Mouse (Mus musculus): ENCODE measurements around the gene Gm17949. TPM values are rescaled to one million over a fixed set of nuclear protein-coding genes. Genes with fewer than 3 reads are reported as not detected.
A peak's percentile ranks its signal among the peaks of the same experiment; 100 is the strongest.

The Gm17949 gene
- polyA plus RNA-seq, 1 experiment from 2014 or later, result 0.24 TPM

DNA sequence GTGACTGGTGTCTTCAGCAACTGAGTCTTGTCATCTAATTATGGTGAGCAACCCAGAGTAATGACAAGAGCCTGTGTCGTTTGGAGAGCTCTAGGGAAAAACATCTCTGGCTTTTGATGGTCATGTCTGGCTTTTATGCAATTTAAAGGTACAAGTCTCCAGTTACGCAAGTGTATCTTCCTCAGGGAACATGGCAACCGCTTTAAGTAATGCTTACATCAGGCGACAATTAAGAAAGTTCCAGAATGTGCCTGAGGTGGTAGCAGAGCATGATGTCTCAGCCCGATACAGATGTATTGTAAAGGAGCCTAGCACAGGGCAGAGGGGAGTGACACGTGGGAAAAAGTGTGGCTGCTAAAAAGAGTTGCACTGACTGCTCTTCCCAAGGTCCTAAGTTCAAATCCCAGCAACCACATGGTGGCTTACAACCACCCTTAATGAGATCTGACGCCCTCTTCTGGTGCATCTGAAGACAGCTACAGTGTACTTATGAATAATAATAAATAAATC lies 22.3 kb upstream of the Gm17949 start:
- peaks cover 5% of the 10 kb centered on the region; the same call in 1 of the 2 replicates for H3K4me1 ChIP-seq (ENCODE audit: control insufficient read depth, insufficient read depth, low read length)
- no peaks in the 10 kb centered on the region for H3K27me3 ChIP-seq (ENCODE audit: control insufficient read depth, insufficient read depth, low read length)
- peaks cover 19% of the 10 kb centered on the region for H3K36me3 ChIP-seq (ENCODE audit: control insufficient read depth, insufficient read depth, low read length)
- H3K27ac ChIP-seq (ENCODE audit: low read depth, low read length), result no peak overlapping the region; the same call in 1 of the 2 replicates
- H3K4me3 ChIP-seq (ENCODE audit: low read length), result peak overlapping the region; percentile 83
- 72% methylated on average over 7 of the region's 7 CpGs for WGBS
- no peak for ATAC-seq (ENCODE audit: low FRiP score, low TSS enrichment)
- peak overlapping the region; percentile 76; the same call in 1 of the 2 replicates for H3K9ac ChIP-seq (ENCODE audit: low read depth, low read length)
- H3K9me3 ChIP-seq (ENCODE audit: control insufficient read depth, low read length), result no peaks in the 10 kb centered on the region
- H3K4me2 ChIP-seq (replicated peaks; ENCODE audit: low read depth, low read length), result peak overlapping the region; percentile 74

GRCm38 (mm10) chr17:56989467-56990114 lies 21.7 kb upstream of the Gm17949 start:
- H3K27ac ChIP-seq (ENCODE audit: low read depth, low read length), result peak overlapping the region; percentile 71; the same call in 1 of the 2 replicates
- H3K36me3 ChIP-seq (ENCODE audit: control insufficient read depth, insufficient read depth, low read length), result peaks cover 25% of the 10 kb centered on the region
- H3K9me3 ChIP-seq (ENCODE audit: control insufficient read depth, low read length), result no peaks in the 10 kb centered on the region
- peak overlapping the region; percentile 74 for H3K4me2 ChIP-seq (replicated peaks; ENCODE audit: low read depth, low read length)
- H3K9ac ChIP-seq (ENCODE audit: low read depth, low read length), result peak overlapping the region; percentile 76
- 4% methylated on average over 25 of the region's 25 CpGs for WGBS
- H3K4me1 ChIP-seq (ENCODE audit: control insufficient read depth, insufficient read depth, low read length), result peaks cover 5% of the 10 kb centered on the region; the same call in 1 of the 2 replicates
- no peaks in the 10 kb centered on the region for H3K27me3 ChIP-seq (ENCODE audit: control insufficient read depth, insufficient read depth, low read length)
- peak overlapping the region; percentile 83 for H3K4me3 ChIP-seq (ENCODE audit: low read length)
- ATAC-seq (ENCODE audit: low FRiP score, low TSS enrichment), result peak; percentile 90

DNA sequence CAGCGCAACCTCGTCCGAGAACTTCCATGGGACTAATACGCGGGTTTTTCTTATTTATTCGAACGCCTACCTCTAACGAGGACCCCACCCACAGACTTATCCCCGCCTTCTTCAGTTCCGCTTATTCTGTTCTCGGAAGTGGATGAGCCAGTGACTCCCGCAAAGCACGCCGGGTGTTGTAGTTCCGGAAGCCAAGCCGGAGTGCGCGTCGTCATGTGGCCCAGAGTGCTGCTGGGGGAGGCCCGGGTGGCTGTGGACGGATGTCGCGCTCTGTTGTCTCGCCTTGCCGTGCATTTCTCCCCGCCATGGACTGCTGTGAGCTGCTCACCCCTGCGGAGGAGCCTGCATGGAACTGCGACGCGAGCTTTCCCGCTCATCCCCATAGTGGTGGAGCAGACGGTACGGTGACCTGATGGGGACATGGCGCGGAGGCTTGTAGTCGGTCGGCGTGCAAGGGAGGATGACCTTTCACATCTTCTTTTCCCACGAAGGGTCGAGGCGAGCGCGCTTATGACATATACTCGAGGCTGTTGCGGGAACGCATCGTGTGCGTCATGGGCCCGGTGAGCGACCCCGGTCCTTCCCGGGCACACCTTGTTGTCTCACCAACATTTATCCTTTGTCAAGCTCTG lies 21.0 kb upstream of the Gm17949 start, which contains the start of gene Clpp:
Gene Clpp (plus strand): TSS at position 191 of the 632 bp plus-strand sequence.
- ATAC-seq (ENCODE audit: low FRiP score, low TSS enrichment), result peak; percentile 96
- under 1% methylated on average over 52 of the region's 52 CpGs for WGBS
- H3K9ac ChIP-seq (ENCODE audit: low read depth, low read length), result peak within 1 kb of the TSS; percentile 76
- H3K27ac ChIP-seq (ENCODE audit: low read depth, low read length), result peak within 1 kb of the TSS; percentile 71; the same call in 1 of the 2 replicates
- H3K4me3 ChIP-seq (ENCODE audit: low read length), result peak within 1 kb of the TSS; percentile 83
- peak within 1 kb of the TSS; percentile 74 for H3K4me2 ChIP-seq (replicated peaks; ENCODE audit: low read depth, low read length)
- H3K9me3 ChIP-seq (ENCODE audit: control insufficient read depth, low read length), result no peaks in the 10 kb centered on the region
- peaks cover 5% of the 10 kb centered on the region; the same call in 1 of the 2 replicates for H3K4me1 ChIP-seq (ENCODE audit: control insufficient read depth, insufficient read depth, low read length)
- peaks cover 31% of the 10 kb centered on the region for H3K36me3 ChIP-seq (ENCODE audit: control insufficient read depth, insufficient read depth, low read length)
- H3K27me3 ChIP-seq (ENCODE audit: control insufficient read depth, insufficient read depth, low read length), result no peaks in the 10 kb centered on the region

DNA sequence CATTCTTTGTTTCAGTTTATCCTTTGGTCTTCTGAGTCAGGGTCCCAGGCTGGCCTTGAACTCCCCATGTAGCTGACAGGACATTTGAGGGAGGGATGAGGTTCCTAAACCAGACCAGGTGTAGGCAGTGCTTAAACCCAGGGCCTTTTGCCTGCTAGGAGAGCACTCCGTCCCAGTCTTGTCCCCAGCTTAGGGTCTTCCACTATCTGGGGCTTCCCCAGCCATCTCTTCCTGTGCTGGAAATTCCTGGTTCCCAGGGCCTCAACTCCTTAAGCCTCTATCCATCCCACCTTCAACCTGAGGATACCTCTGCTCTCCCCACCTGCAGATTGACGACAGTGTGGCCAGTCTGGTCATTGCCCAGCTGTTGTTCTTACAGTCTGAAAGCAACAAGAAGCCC lies 20.3 kb upstream of the Gm17949 start:
- peaks cover 5% of the 10 kb centered on the region; the same call in 1 of the 2 replicates for H3K4me1 ChIP-seq (ENCODE audit: control insufficient read depth, insufficient read depth, low read length)
- peak overlapping the region; percentile 74 for H3K4me2 ChIP-seq (replicated peaks; ENCODE audit: low read depth, low read length)
- ATAC-seq (ENCODE audit: low FRiP score, low TSS enrichment), result no peak
- H3K9me3 ChIP-seq (ENCODE audit: control insufficient read depth, low read length), result no peaks in the 10 kb centered on the region
- peak overlapping the region; percentile 76 for H3K9ac ChIP-seq (ENCODE audit: low read depth, low read length)
- WGBS, result 90% methylated on average over 2 of the region's 2 CpGs
- H3K36me3 ChIP-seq (ENCODE audit: control insufficient read depth, insufficient read depth, low read length), result peaks cover 39% of the 10 kb centered on the region
- H3K27me3 ChIP-seq (ENCODE audit: control insufficient read depth, insufficient read depth, low read length), result no peaks in the 10 kb centered on the region
- H3K27ac ChIP-seq (ENCODE audit: low read depth, low read length), result no peak overlapping the region
- H3K4me3 ChIP-seq (ENCODE audit: low read length), result peak overlapping the region; percentile 83

GRCm38 (mm10) chr17:56995046-56995445 lies 16.2 kb upstream of the Gm17949 start:
- no peaks in the 10 kb centered on the region for H3K9me3 ChIP-seq (ENCODE audit: control insufficient read depth, low read length)
- no peaks in the 10 kb centered on the region for H3K27me3 ChIP-seq (ENCODE audit: control insufficient read depth, insufficient read depth, low read length)
- no peak overlapping the region for H3K4me3 ChIP-seq (ENCODE audit: low read length)
- ATAC-seq (ENCODE audit: low FRiP score, low TSS enrichment), result no peak
- H3K27ac ChIP-seq (ENCODE audit: low read depth, low read length), result no peak overlapping the region
- H3K9ac ChIP-seq (ENCODE audit: low read depth, low read length), result no peak overlapping the region
- peaks cover 60% of the 10 kb centered on the region for H3K36me3 ChIP-seq (ENCODE audit: control insufficient read depth, insufficient read depth, low read length)
- 86% methylated on average over 8 of the region's 8 CpGs for WGBS
- H3K4me2 ChIP-seq (replicated peaks; ENCODE audit: low read depth, low read length), result no peak overlapping the region
- peaks cover 13% of the 10 kb centered on the region for H3K4me1 ChIP-seq (ENCODE audit: control insufficient read depth, insufficient read depth, low read length)

- ATAC-seq (ENCODE audit: low FRiP score, low TSS enrichment), result no peak
- H3K9ac ChIP-seq (ENCODE audit: low read depth, low read length), result no peak overlapping the region
- H3K27me3 ChIP-seq (ENCODE audit: control insufficient read depth, insufficient read depth, low read length), result no peaks in the 10 kb centered on the region
- no peak overlapping the region for H3K27ac ChIP-seq (ENCODE audit: low read depth, low read length)
- H3K4me1 ChIP-seq (ENCODE audit: control insufficient read depth, insufficient read depth, low read length), result peaks cover 8% of the 10 kb centered on the region
- peak overlapping the region; percentile 85; the same call in 1 of the 2 replicates for H3K4me3 ChIP-seq (ENCODE audit: low read length)
- WGBS, result 75% methylated on average over 2 of the region's 2 CpGs
- peaks cover 63% of the 10 kb centered on the region for H3K36me3 ChIP-seq (ENCODE audit: control insufficient read depth, insufficient read depth, low read length)
- no peak overlapping the region for H3K4me2 ChIP-seq (replicated peaks; ENCODE audit: low read depth, low read length)
- H3K9me3 ChIP-seq (ENCODE audit: control insufficient read depth, low read length), result no peaks in the 10 kb centered on the region
Observed at GRCm38 (mm10) chr17:56996506-56996905, 14.8 kb upstream of the Gm17949 start.

GRCm38 (mm10) chr17:56997029-56997667 lies 14.1 kb upstream of the Gm17949 start, which contains the start of gene Alkbh7:
Gene Alkbh7 (plus strand): TSS chr17:56997339.
- peak; percentile 99 for ATAC-seq (ENCODE audit: low FRiP score, low TSS enrichment)
- Histone ChIP-seq H3K4me3 (ENCODE audit: low read length) (peak within 1 kb of the TSS; percentile 85), H3K27ac (ENCODE audit: low read depth, low read length) (peak within 1 kb of the TSS; percentile 69; the same call in 1 of the 2 replicates), H3K27me3 (ENCODE audit: control insufficient read depth, insufficient read depth, low read length) (no peaks in the 10 kb centered on the region), H3K4me2 (replicated peaks; ENCODE audit: low read depth, low read length) (peak within 1 kb of the TSS; percentile 69), H3K9me3 (ENCODE audit: control insufficient read depth, low read length) (no peaks in the 10 kb centered on the region), H3K9ac (ENCODE audit: low read depth, low read length) (peak within 1 kb of the TSS; percentile 63), H3K4me1 (ENCODE audit: control insufficient read depth, insufficient read depth, low read length) (peaks cover 8% of the 10 kb centered on the region), H3K36me3 (ENCODE audit: control insufficient read depth, insufficient read depth, low read length) (peaks cover 63% of the 10 kb centered on the region)
- WGBS, result under 1% methylated on average over 38 of the region's 38 CpGs

- H3K9ac ChIP-seq (ENCODE audit: low read depth, low read length), result no peak overlapping the region
- H3K27me3 ChIP-seq (ENCODE audit: control insufficient read depth, insufficient read depth, low read length), result no peaks in the 10 kb centered on the region
- no peak for ATAC-seq (ENCODE audit: low FRiP score, low TSS enrichment)
- H3K9me3 ChIP-seq (ENCODE audit: control insufficient read depth, low read length), result no peaks in the 10 kb centered on the region
- H3K4me2 ChIP-seq (replicated peaks; ENCODE audit: low read depth, low read length), result no peak overlapping the region
- 90% methylated on average over 9 of the region's 9 CpGs for WGBS
- peaks cover 59% of the 10 kb centered on the region for H3K36me3 ChIP-seq (ENCODE audit: control insufficient read depth, insufficient read depth, low read length)
- H3K4me3 ChIP-seq (ENCODE audit: low read length), result no peak overlapping the region
- H3K4me1 ChIP-seq (ENCODE audit: control insufficient read depth, insufficient read depth, low read length), result peaks cover 8% of the 10 kb centered on the region
- H3K27ac ChIP-seq (ENCODE audit: low read depth, low read length), result no peak overlapping the region
Observed at GRCm38 (mm10) chr17:56999414-56999813, 11.9 kb upstream of the Gm17949 start.
